Mouse (Mus musculus) B cell, adult (primary cell): Measurements from ENCODE around the gene Klhl42. TPM values are rescaled to one million over a fixed set of nuclear protein-coding genes. Genes with fewer than 3 reads are reported as not detected.

Experiments used
- total RNA-seq: library from RNA; stranded (reverse); gene quantifications from 4 replicates; pipeline ENCODE4 v1.2.4, GENCODE M21; 2023; ENCODE audit not compliant: inconsistent age

Klhl42 gene
- total RNA-seq = 8.4 to 10.8 TPM (median 8.5 TPM) in 4 replicates

GRCm38 (mm10) chr6:147091136-147092120 lies at the start of gene Klhl42:
Gene Klhl42, plus strand, starts transcription at chr6:147091379.

DNA sequence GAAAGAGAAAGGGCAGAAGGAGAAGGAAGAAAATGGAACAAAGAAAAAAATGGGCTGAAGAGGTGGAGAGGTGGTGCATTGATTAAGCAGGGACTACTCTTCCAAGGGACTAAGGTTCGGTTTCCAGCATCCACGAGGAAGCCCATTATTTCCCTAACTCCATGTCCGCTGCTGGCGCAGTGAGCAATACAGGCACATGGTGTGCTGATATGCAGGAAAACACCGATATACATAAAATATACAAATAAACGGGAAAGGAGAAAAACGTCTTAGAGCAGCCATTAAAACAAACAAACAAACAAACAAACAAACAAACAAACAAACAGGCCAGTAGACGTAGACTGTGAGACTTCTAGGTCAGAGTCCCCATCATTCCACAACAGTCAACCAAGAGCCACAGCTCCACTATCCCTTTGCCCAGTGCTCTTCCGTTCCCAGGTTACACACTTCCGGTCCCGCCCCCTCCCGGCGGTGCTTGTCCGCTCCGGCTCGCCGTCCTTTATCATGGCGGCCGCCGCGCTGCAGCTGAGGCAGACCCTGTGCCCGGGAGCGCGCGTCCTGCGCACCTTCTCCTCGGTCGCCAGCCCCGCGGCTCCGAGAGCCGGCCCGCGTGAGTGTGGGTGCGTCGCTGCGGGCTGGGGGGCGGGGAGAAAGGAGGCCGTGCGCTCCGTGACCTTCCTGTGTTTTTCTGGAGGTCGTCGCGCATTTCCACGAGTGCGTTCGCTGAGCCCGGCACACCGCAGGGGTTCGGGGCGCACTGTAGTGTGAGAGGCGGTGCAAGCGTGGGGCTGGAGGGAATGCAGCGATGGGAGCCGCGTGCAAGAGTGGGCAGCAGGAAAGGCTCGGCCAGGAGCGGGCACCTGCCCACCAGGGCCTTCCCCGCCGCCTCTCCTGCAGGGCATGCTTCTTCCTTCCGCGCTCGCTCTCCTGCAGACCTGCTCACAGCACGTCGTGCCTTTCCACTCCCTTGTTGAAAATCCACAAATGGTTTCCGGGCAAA lies 48.6 kb upstream of the Klhl42 start, which contains the start of gene Mrps35:
Gene Mrps35, plus strand, starts transcription at position 474 of the 1,000 bp plus-strand sequence.

DNA sequence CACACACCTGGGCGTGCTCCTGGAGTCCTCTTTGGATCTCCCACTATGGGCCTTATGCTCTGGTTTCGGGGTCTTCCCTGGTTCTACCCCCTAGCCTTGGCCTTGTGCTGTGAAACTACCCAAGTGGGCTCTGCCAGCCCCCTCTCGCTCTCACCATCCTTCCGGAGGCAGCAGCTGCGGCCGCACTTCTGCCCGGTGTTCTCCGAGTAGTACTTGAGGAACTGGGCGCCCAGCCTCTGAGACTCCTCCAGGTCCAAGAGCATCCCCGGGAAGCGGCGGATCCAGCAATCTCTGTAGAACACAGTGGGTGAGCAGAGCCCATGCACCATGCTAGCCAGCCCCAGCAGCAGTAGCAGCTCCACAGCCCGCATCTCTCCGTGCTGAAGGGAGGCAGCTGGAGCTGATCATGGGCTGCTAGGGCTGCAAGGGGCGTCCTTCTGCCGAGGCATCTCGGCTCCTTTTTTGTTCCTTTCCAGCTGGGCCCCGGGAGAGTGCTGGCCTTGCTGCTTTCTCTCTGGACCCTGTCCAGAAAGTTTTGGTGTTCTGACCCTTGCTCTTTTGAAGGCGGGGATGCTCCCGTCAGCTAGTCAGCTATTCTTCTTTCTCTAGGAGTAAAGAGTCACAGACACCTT lies 4.5 kb upstream of the Klhl42 start, which contains the start of gene Mansc4:
Gene Mansc4, minus strand, starts transcription at position 439 of the 632 bp plus-strand sequence.

Other genes starting within 250 kb of the Klhl42 start
- not detected in 4 replicates for gene Smco2, start 241.3 kb upstream of the Klhl42 start, total RNA-seq
- 9.1 to 11.4 TPM (median 10.4 TPM) in 4 replicates for gene Ppfibp1, start 202.9 kb upstream of the Klhl42 start, total RNA-seq
- not detected in 4 replicates for gene 1700034J05Rik, start 137.0 kb upstream of the Klhl42 start, total RNA-seq
- 0.30 to 1.1 TPM (median 0.64 TPM) in 3 of 4 replicates, not detected in the other for gene Rep15, start 58.8 kb upstream of the Klhl42 start, total RNA-seq
- 37.5 to 53.8 TPM (median 42.0 TPM) in 4 replicates for gene Mrps35, start 48.6 kb upstream of the Klhl42 start, total RNA-seq
- not detected in 4 replicates for gene Mansc4, start 4.3 kb upstream of the Klhl42 start, total RNA-seq
- not detected in 4 replicates for gene Pthlh, start 172.8 kb downstream of the Klhl42 start, total RNA-seq